Mouse (Mus musculus): ENCODE results near the gene Rnaseh1. TPM values are rescaled to one million over a fixed set of nuclear protein-coding genes. Genes with fewer than 3 reads are reported as not detected.

The Rnaseh1 gene
- polyA plus RNA-seq, 1 experiment from 2014 or later: 18.6 TPM

DNA sequence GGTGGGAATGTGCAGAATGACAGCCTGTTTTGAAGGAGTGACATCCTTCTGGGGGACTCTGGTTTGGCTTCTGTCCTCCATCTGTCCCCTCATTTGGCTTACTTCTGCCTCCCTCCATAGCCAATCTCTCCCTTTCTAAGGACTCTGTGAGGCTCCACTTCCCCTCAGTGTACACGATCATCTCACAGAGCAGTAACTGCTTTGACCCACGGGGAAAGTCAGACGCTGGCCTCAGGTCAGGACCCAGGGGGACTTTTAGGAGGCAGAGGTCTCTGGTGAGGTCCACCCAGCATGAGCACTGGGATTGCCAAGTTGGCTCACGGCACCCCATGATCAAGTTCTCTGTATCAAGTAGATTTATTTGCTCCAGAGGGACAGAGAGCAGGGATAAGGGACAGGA is 58.8 kb downstream of the Rnaseh1 start:
- no peak overlapping the region for H3K4me3 ChIP-seq (replicated peaks; ENCODE audit: low read depth, low read length)
- WGBS: 91% methylated on average over 4 of the region's 4 CpGs
- no peak overlapping the region for H3K27ac ChIP-seq (replicated peaks; ENCODE audit: low read depth, low read length)
- no peak overlapping the region for H3K4me2 ChIP-seq (ENCODE audit: low read length)
- no peaks in the 10 kb centered on the region for H3K27me3 ChIP-seq (ENCODE audit: control insufficient read depth, insufficient read depth, low read length)
- peaks cover 13% of the 10 kb centered on the region for H3K4me1 ChIP-seq (ENCODE audit: control insufficient read depth, insufficient read depth, low read length)
- H3K36me3 ChIP-seq (ENCODE audit: control insufficient read depth, insufficient read depth, low read length): peaks cover 38% of the 10 kb centered on the region
- DNase-seq (no peak), ATAC-seq (ENCODE audit: low FRiP score, low TSS enrichment) (no peak)
- no peaks in the 10 kb centered on the region for H3K9me3 ChIP-seq (ENCODE audit: control insufficient read depth, low read length)
- no peak overlapping the region for H3K9ac ChIP-seq (replicated peaks; ENCODE audit: low read length)

Small RNAs within 50 kb of the gene (microRNA-seq; reads per million reads assigned to microRNA genes)
- gene Mir6937: not detected

Other genes with a start within 250 kb of the Rnaseh1 start
- gene Dcdc2c, start 97.2 kb upstream of the Rnaseh1 start, polyA plus RNA-seq (2014; fragmentation: Nextera tagmentation; extraction: Ambion mirVana): not detected in 2 replicates
- not detected in 2 replicates for gene Allc, start 67.1 kb upstream of the Rnaseh1 start, polyA plus RNA-seq (2014; fragmentation: Nextera tagmentation; extraction: Ambion mirVana)
- gene Colec11, start 26.2 kb upstream of the Rnaseh1 start, polyA plus RNA-seq (2014; fragmentation: Nextera tagmentation; extraction: Ambion mirVana): 0.72 and 0.93 TPM in 2 replicates
- gene Rps7, start 13.6 kb upstream of the Rnaseh1 start, polyA plus RNA-seq (2014; fragmentation: Nextera tagmentation; extraction: Ambion mirVana): 653 and 682 TPM in 2 replicates
- 21.0 and 28.4 TPM in 2 replicates for gene Adi1, start 25.6 kb downstream of the Rnaseh1 start, polyA plus RNA-seq (2014; fragmentation: Nextera tagmentation; extraction: Ambion mirVana)
- gene Trappc12, start 100.9 kb downstream of the Rnaseh1 start, polyA plus RNA-seq (2014; fragmentation: Nextera tagmentation; extraction: Ambion mirVana): 43.3 and 49.8 TPM in 2 replicates
- 77.0 and 80.4 TPM in 2 replicates for gene Eipr1, start 102.2 kb downstream of the Rnaseh1 start, polyA plus RNA-seq (2014; fragmentation: Nextera tagmentation; extraction: Ambion mirVana)